Mouse (Mus musculus) Muller cell, postnatal 12 days (primary cell): ENCODE measurements at regions not wholly inside any gene's neighbourhood (a gene's known extent, or its start where the extent isn't known, plus 50 kb on each side); places are given as distances from the start of the nearest gene placed in this dataset.

Source experiments
- DNase-seq: peaks from one replicate; pipeline ENCODE4 v3.0.0-alpha.2; 2015; ENCODE audit errors: inconsistent ontology term

DNA sequence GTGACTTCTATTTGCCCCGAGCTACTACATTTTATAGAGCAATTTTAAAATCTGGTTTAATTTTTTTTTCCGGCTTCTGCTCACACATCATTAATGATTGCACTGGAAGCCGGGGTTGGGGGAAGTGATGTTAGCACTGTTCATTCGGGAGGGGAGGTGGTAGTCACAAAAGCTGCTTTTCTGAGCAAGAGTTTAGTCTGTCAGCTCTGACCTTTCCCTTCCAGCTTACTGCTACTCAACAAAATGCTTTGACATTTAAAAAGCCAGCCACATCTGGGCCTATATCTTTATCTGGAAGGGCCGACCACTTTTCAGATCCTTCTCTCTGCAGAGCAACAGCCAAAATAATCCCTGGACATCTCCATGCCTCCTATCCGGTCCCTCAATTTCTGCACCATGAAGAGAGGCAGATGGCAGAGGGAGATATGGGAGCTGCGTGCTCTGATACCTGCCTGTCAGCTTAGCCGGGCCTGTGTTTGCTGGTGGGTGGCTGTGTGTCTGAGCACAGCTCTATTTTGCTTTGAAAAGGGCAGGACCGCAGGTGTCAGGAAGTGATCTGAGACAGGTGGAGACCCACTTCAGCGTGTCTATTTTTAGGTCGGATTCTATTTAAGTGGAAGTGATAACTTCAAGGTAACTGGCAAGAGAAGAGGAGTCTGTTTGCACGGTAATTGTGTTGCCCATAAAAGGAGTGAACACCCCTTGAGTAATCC, 63.1 kb downstream of the Kcnf1 start:
- no peak for DNase-seq

DNA sequence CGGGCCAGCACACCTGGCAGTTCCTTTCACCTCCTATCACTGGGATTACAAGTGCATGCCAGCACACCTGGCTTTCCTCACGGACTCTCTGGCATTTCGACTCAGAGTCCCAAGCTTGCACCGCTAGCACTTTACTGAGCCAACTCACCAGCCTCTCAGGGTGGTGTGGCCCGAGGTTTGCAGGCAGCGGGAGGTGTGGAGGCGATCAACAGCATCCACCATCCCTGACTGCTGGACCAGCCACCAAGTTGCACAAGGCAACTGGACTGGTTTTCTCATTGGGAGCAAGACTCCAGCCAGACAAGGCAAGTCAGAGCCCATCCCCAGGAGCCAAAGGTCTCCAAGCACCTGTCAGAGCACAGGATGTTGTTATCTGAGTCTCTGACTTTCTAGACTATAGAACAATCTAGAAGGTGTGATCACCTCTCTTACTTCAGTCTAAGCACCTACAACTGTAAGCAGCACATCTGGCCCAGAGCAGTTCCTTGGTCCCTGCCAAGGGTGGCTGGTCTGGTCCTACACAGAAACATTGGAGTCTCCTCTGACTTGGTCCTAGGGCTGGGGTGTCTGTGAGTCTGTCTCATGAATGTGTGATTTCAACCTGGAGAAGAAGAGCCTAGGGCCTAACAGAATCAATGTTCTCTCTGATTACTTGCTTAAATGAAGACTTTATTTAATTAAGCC, 63.8 kb downstream of the Kcnf1 start:
- no peak for DNase-seq

DNA sequence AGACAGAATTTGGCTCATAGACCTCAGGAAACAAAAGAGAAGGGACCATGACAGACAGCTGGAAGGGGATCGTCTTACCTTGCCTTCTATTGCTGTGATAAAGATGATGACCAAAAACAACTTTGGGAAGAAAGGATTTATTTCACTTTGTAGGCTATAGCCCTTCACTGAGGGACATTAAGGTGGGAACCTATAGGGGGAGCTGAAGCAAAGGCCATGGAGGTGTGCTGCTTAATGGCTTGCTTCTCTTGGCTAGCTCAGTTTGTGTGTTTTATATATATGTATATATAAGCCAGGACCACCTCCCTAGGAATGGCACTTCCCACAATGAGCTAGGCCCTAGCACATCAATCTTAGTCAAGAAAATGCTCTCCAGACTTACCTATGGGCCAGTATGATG, 70.5 kb downstream of the Kcnf1 start:
- no peak for DNase-seq

DNA sequence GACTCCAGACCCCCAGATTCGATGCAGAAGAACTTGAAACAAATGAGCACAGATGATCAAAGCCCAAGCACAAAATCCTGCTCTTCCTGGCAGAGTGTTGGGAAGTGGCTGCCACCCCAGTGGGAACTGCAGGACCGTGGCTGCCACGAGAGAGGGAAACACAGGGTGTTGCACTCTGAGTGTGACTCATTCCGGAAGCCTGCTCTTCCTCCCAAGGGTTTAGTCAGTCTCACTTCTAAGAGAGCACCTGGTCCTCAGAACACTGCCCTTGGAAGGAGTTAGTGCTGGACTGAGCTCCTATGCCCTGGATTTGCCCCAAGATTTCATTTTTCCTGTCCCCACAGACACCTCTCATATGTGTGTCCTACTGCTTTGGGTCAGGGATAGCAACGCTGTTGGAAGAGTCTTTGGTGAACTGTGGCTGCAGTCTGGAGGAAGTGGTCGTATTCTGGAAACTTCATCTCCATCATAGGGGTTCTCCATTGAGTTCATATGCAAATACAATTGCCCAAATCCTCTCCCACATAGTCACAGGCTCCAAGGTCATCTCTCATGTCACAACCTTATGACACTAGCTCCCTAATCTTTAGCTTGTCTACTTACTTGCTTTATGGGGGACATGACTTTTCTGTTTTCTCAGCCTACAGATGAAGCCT, 71.5 kb downstream of the Kcnf1 start:
- DNase-seq: no peak

DNA sequence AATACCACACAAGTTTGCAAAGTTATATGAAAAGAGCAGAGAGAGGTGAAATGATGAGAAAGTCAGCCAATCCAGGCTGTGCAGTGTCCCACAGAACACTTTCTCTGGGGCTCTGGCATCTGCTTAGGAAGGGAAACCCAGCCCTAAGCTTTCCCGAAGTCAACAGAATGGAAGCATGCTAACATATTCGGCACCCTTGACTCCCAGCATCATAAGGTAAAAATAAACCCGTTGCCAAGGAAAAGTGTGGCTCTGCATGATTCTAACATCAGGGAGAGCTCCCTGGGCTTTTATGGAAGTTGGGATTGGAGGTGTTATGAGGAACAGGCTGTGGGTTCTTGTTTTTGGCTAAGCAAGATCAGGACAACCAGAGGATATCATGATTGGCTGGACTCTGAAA, 74.8 kb downstream of the Kcnf1 start:
- no peak for DNase-seq

DNA sequence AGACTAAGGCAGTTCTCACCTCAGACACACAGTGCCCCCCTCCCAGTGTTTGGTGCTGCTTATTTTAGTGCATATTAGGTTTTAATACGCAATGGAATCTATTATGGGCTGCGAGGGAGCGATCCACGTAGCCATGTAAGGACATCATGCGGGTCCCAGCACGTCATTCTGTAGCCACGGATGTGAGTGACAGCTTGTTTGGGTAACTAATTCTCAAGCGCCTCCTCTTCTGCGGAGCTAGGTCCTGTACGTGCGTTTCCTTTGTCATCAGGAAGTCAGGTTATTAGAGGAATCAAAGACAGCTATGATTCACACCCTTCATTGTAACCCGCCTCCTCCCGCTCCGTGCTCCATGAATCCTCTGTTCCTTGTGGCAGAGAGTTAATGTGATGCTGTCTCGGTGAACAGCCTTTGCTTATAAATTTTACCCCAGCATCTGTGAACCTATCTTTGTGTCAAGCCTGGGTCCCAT, 78.9 kb downstream of the Kcnf1 start:
- DNase-seq: no peak

DNA sequence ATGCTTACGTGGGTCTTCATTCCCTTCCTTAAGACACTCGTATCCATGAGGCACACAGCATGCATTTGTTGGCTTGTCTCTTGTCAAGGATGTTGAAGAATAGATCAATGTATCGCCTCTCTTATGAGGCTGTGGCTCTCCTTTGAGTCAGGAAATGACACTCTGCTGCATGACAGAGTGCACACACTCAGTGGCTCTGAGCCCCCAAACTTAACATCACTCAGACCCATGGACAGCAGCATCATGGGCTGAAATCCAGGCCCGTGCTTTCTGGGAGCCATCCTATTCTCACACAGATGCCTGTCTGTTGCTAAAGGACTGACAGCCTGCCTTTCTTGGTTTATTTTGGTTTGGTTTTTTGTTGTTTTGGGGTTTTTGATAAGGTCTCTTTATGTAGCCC, 81.9 kb downstream of the Kcnf1 start:
- no peak for DNase-seq

DNA sequence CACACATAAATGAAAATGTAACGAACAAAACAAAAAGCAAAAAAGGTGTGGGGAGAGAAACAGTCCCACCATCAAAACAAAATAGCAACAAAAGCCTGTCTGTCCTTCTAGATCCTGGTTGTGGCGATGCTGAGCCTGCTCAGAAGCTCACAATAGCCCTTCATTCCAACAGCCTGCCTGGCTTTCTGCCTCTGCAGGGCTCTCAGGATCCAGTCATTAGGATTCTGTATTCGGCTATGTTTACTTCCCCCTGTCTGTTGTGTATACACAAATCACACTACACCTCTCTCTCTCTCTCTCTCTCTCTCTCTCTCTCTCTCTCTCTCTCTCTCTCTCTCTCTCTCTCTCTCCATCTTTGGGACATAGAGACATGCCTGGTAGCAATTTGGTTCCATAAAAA, 82.2 kb upstream of the 2410004P03Rik start:
- DNase-seq: no peak

DNA sequence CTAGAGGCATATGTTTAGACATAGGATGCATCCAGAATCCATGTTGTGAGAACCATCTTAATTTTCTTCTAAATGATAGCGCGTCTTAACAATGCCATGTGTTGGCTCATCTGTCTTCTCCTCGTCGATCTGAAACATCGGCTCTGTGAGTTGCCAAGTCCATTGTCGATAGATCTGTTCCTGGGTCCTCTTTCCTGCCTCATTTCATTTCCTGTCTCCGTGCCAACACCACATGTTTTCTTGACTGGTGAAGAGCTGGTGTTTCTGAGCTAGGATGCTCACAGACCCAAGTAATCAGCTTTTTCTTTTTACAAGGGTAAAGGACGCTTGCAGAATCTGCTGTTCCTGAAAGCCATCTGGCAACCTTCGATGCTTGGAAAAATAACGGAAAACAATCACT, 79.5 kb upstream of the 2410004P03Rik start:
- DNase-seq: no peak

DNA sequence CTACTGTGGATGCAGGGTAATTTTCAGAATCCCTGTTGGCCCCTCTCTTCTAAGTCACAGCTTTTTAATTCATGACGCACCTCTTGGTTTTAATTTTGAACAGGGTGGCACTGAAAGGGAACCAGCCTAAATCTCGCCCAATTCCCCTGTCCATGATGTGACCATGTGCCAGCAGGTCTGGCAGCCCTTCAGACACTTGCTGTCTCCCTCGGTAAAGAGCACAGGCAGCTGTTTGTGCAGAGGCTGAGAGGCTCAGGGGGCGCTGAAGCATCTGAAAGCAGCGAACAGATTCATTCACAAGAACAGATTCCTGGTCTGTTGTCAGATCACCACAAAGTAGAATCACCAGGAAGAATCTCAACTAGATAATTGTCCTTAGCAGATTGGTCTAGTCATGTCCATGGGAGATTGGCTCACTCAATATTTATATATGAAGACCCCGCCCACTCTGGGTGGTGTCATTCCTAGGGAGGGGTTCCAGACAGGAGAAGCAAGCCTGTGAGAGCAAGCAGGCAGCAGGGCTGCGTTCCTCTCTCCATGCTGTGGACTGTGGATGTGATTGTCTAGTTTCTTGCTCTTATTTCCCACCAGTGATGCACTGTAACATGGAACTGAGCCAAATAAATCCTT, 78.3 kb upstream of the 2410004P03Rik start:
- DNase-seq: no peak

DNA sequence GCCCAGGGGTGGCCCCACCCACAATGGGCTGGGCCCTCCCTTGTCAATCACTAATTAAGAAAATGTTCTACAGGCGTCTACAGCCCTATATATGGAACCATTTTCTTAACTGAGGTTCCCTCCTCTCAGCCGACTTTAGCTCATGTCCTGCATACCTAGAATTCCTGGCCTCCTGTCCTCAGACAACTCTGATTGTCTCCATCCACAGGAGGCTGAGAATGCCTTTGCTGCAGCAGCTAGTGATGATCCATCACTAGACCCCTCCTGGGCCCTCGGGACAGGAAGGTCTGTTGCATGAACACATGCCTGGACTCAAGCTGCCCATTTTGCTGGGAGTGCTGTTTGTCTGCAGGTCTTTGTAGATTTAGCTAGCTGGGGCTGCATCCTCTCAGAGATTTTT, 75.9 kb upstream of the 2410004P03Rik start:
- peak; percentile 72 for DNase-seq

DNA sequence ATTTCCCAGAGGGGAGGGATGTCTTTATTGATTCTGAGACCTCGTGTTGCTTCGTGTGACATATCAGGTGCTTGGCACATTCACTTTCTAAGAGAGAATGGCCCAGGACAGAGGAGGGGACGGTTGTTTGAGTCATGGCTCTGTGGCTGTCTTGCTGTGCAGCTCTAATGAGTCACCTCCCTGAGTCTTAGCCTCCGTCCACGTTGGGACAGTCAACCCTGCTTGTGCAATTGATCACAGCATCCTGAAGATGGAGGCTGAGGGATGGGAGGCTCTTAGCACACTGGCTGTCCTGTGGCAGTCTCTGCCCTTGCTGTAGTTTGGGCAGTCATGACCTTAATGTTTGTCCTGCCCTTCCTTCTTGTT, 73.7 kb upstream of the 2410004P03Rik start:
- no peak for DNase-seq

DNA sequence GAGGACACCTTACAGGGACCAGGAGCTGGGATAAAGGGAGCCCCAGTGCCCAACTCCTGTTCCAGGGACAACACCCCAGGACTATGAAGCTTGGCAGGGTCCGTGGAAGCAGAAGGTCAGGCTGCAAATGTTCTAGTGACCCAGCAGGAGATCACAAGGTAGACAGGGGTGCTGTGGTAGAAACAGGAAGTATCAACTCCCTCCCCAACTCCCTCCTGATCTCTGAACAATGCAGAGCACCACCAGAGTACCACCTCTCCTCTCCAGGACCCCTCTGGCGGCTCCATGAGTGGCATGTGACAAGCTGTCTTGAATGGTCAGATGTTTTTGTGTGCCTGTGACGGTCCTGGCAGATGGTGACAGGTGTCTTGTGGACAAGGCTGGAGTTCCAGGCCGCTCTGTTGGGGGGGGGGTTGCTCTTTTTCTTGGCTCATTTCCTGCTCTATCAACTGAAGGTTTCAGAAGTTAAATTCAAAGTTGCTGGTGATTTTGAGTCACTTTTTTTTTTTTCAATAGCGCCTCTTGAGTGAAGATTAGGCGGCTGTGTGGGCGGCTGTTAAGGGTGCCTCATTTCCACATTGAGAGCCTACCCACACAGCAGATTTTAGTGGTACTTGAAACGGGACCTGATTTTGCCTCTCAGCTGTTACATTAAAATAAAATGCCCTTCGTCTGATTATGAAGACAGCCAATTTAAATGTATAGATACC, 73.1 kb upstream of the 2410004P03Rik start:
- DNase-seq: no peak

DNA sequence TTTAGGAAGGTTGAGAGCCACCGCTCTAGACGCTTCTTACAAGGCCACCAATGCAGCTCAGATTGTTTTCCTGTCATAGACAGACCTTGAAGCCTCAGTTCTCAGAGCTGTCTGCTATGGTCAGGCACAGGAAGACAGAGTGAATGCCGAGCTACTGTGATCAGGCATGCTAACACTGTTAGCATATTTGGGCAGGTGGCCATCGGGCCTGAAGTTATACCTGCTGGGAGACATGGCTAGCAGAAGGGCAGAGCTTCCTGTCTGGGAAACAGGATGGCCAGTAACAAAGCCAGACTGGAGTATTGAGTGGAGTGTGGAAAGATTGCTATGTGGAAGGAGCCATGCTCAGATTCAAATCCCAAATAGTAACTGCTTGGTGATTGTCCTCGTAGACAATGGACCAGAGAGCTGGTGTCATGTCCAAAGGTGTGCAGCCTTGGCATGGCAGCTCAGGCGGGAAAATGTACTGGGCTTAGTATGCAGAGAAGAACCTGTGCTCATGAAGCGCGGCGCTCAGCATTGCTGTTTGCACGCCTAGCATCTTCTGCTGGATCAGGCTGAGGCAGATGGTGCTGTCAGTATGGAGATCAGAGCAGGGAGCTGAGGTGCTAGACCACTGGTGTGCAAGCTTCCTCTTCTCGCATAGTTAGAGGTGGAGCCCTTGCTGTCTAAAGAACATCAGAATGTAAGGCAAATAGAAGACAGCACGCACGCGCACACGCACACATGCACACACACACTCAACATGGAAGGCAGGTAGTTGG, 60.3 kb upstream of the 2410004P03Rik start:
- no peak for DNase-seq

DNA sequence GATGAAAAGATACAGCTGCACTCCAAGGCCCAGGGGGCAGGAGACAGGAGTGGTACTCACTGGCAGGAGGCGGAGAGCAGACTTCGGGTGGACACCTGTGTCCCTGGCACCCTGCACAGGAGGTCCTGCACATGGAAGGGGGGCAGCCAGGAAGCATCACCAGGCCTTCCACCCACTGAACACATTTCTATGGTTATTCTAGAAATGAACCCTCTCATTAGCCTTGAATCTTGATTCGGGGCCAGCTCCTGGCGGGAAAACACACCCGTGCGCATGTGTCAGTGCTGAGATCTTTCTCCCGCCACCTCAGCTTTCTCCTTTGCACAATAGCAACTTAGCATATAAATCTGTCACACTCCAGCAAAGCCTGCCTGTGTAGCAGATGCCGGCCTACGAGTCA, 58.3 kb upstream of the 2410004P03Rik start:
- DNase-seq: peak; percentile 44

DNA sequence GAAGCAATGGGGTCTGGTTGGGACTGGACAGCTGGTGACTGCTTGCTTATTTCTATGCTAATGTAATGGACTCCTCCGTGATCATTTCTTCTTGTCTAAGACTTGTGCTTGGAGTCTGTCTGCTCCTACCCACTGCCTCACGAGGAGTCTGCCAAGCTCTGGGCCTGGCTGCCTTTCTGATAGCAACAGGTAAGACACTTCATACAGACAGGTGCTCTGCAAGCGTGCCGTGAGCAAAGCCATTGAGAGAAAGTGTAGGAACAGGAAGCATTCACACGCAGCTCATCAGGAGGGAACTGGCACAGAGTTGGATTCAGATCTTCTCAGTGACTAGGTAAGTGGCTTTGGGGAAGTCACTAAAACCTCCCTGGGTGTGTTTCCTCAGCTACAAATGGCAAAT, 57.6 kb upstream of the 2410004P03Rik start:
- no peak for DNase-seq

DNA sequence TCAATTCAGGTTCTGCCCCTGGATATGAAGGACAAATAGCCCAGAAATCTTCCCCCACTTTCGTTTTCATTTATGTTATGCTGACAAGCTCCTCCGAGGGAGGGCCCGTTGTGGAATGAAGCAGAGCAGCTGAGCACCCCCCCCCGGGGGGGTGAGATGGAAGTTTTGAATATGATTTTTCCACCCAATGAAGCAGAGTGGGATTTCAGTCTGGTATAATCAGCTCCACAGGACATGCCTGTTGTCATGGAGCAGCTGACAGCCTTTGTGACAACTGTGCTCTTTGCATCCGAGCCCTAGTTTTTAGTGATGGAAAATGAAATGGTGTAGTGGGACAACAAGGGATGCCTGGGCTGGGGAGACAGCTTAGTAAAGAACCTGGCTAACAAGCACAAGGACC, 52.4 kb upstream of the 2410004P03Rik start:
- DNase-seq: peak; percentile 71
